Mouse (Mus musculus) forebrain, embryonic 10.5 days (tissue): ENCODE results near the gene Tgfbr3l. TPM values are rescaled to one million over a fixed set of nuclear protein-coding genes. Genes with fewer than 3 reads are reported as not detected.
"Not testable (repeated sequence)": the region's sequence is repeated elsewhere in the genome, so short reads cannot be mapped to it uniquely, and the experiment has no call there.

Experiments used
- DNase-seq: peaks from one replicate; pipeline ENCODE4 v3.0.0-alpha.2; 2017; ENCODE audit warnings: low spot score; ENCODE audit errors: extremely low spot score
- H3K27ac ChIP-seq: fragments of 300-500 bp; sonication (generic); 2 replicates; pipeline ENCODE4 v1.5.1; 2016; ENCODE audit warnings: mild to moderate bottlenecking
- H3K27me3 ChIP-seq: fragments of 300-500 bp; sonication (generic); 2 replicates; pipeline ENCODE4 v1.6.1; 2016; ENCODE audit warnings: mild to moderate bottlenecking; ENCODE audit not compliant: poor library complexity, severe bottlenecking
- H3K36me3 ChIP-seq: fragments of 300-500 bp; sonication (generic); replicated peaks from 2 replicates; pipeline ENCODE4 v1.6.1; 2016; ENCODE audit warnings: mild to moderate bottlenecking, moderate library complexity
- H3K4me1 ChIP-seq: fragments of 300-500 bp; sonication (generic); 2 replicates; pipeline ENCODE4 v1.6.1; 2016
- H3K4me3 ChIP-seq: fragments of 300-500 bp; sonication (generic); 2 replicates; pipeline ENCODE4 v1.5.1; 2016; ENCODE audit warnings: mild to moderate bottlenecking, moderate library complexity
- H3K9me3 ChIP-seq: fragments of 300-500 bp; sonication (generic); 2 replicates; pipeline ENCODE4 v1.6.1; 2016; ENCODE audit warnings: mild to moderate bottlenecking, moderate library complexity
- WGBS: fragments of 180-500 bp; shearing (Covaris S2); methylation state at CpG from one replicate; pipeline ENCODE4 v1.1.7; 2016; 5-methylcytosine and 5-hydroxymethylcytosine counted together
- polyA plus RNA-seq: library from polyadenylated mRNA; unstranded; fragments of >200 nt; fragmentation: Nextera tagmentation; extraction: Ambion mirVana; gene quantifications from 2 replicates; pipeline ENCODE4 v1.2.1, GENCODE M21; 2016

Tgfbr3l gene
- polyA plus RNA-seq, 1 experiment from 2014 or later: 4.1 TPM

DNA sequence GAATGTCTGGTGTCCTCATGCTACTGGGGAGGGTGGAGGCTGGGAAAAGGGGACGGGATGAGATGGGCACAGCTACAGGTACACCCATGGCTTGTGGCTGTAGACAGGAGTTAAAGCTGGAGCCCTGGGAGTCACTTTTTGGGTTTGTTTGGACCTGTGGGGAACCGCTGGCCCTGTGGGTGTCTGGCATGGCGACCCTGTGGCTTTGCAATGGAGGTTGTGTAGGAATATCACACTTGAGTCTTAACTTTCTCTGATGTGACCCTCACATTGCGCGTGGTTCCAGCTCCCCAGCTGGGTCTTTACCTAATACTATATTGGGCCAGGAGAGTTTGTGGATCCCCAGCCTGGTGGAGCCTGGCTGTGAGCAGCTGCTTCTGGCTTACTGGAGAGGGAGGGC, 3.0 kb upstream of the Tgfbr3l start:
- peaks cover 2% of the 10 kb centered on the region; the same call in 1 of the 2 replicates for H3K9me3 ChIP-seq
- DNase-seq: no peak
- peaks cover 87% of the 10 kb centered on the region for H3K36me3 ChIP-seq
- H3K27me3 ChIP-seq: peaks cover 25% of the 10 kb centered on the region
- 92% methylated on average over 5 of the region's 5 CpGs for WGBS
- H3K4me3 ChIP-seq: no peak overlapping the region
- H3K27ac ChIP-seq: no peak overlapping the region
- H3K4me1 ChIP-seq: peaks cover 25% of the 10 kb centered on the region

DNA sequence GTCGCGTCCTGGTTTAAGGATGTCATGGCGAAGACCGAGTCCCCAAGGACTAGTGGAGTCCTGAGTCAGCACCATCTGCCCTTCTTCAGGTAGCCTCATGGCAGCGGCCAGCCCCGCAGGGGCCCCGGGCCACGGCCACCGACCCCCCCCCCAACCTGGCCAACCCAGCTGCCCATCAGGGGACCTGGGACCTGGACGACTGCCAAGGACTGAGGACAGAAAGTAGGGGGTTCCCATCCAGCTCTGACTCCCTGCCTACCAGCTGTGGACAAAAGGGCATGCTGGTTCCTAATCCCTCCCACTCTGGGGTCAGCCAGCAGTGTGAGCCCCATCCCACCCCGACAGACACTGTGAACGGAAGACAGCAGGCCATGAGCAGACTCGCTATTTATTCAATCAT, 2.3 kb upstream of the Tgfbr3l start:
- 89% methylated on average over 13 of the region's 13 CpGs for WGBS
- H3K27ac ChIP-seq: no peak overlapping the region
- peaks cover 84% of the 10 kb centered on the region for H3K36me3 ChIP-seq
- peaks cover 2% of the 10 kb centered on the region; the same call in 1 of the 2 replicates for H3K9me3 ChIP-seq
- peaks cover 30% of the 10 kb centered on the region for H3K27me3 ChIP-seq
- no peak overlapping the region for H3K4me3 ChIP-seq
- no peak for DNase-seq
- peaks cover 26% of the 10 kb centered on the region for H3K4me1 ChIP-seq

DNA sequence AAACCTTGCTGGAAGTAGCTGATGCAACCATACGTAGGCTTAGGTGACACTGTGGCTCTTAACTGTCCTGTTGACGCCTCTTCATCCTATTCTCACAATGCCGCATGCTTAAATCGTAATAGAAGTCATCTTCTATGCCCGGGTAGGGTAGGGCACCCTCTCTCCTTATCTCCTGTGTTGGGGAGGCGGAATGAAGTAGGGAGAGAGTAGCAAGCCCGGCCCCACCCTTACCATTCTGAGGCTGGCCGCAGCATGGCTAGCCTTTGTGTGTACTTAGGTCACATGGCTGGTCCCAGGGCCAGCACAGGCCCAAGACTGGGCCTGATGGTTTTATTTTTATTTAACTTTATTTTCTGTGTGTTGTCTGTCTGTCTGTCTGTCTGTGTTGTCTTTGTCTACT, 773 bp upstream of the Tgfbr3l start:
- no peak for DNase-seq
- Histone ChIP-seq H3K4me3 (no peak overlapping the region), H3K27me3 (peaks cover 30% of the 10 kb centered on the region), H3K36me3 (peaks cover 69% of the 10 kb centered on the region), H3K9me3 (peaks cover 2% of the 10 kb centered on the region; the same call in 1 of the 2 replicates), H3K27ac (no peak overlapping the region), H3K4me1 (peaks cover 31% of the 10 kb centered on the region)
- 94% methylated on average over 8 of the region's 8 CpGs for WGBS

DNA sequence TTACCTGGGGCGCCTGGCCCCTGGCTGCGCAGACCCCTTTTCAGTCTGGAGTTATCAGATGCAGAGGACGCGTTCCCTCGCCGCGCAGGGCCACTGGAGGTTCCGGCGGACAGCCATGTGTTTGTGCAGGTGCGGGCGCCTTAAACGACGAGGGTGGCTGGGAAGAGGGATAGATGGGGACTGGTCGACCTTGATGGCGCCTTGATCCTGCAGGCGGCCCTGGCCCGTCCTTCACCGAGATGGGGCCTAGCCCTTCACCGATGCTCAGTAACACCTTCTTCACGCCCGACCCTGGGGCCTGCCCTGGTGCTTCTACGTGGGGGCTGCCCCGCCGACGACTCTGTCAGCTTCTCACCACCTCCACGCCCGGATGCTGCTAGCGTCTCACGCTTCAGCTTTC, 1.2 kb downstream of the Tgfbr3l start:
- Histone ChIP-seq H3K9me3 (0 out of 2 replicates have a peak, but pooled peaks cover 2% of the 10 kb centered on the region), H3K36me3 (peaks cover 51% of the 10 kb centered on the region), H3K4me3 (peak overlapping the region; percentile 6; the same call in 1 of the 2 replicates), H3K4me1 (peaks cover 43% of the 10 kb centered on the region), H3K27me3 (peaks cover 30% of the 10 kb centered on the region), H3K27ac (0 out of 2 replicates have a peak overlapping the region, but pooled peaks have one; percentile 60)
- no peak for DNase-seq
- WGBS: 13% methylated on average over 29 of the region's 29 CpGs

GRCm38 (mm10) chr8:4250306-4250970, 2.4 kb downstream of the Tgfbr3l start:
- peaks cover 46% of the 10 kb centered on the region for H3K4me1 ChIP-seq
- peaks cover 51% of the 10 kb centered on the region for H3K36me3 ChIP-seq
- 31% methylated on average over 26 of the region's 26 CpGs for WGBS
- H3K27me3 ChIP-seq: peaks cover 30% of the 10 kb centered on the region
- H3K27ac ChIP-seq: no peak overlapping the region
- no peak overlapping the region; the same call in 1 of the 2 replicates for H3K4me3 ChIP-seq
- H3K9me3 ChIP-seq: 0 out of 2 replicates have a peak, but pooled peaks cover 2% of the 10 kb centered on the region
- peak; percentile 81 for DNase-seq

- Histone ChIP-seq H3K9me3 (0 out of 2 replicates have a peak, but pooled peaks cover 2% of the 10 kb centered on the region), H3K27ac (peak overlapping the region; percentile 96), H3K4me3 (peak overlapping the region; percentile 87), H3K36me3 (peaks cover 51% of the 10 kb centered on the region), H3K27me3 (peaks cover 30% of the 10 kb centered on the region), H3K4me1 (peaks cover 55% of the 10 kb centered on the region)
- no peak for DNase-seq
- 49% methylated on average over 8 of the region's 8 CpGs for WGBS
Measured at GRCm38 (mm10) chr8:4252116-4252760, 4.2 kb downstream of the Tgfbr3l start.

DNA sequence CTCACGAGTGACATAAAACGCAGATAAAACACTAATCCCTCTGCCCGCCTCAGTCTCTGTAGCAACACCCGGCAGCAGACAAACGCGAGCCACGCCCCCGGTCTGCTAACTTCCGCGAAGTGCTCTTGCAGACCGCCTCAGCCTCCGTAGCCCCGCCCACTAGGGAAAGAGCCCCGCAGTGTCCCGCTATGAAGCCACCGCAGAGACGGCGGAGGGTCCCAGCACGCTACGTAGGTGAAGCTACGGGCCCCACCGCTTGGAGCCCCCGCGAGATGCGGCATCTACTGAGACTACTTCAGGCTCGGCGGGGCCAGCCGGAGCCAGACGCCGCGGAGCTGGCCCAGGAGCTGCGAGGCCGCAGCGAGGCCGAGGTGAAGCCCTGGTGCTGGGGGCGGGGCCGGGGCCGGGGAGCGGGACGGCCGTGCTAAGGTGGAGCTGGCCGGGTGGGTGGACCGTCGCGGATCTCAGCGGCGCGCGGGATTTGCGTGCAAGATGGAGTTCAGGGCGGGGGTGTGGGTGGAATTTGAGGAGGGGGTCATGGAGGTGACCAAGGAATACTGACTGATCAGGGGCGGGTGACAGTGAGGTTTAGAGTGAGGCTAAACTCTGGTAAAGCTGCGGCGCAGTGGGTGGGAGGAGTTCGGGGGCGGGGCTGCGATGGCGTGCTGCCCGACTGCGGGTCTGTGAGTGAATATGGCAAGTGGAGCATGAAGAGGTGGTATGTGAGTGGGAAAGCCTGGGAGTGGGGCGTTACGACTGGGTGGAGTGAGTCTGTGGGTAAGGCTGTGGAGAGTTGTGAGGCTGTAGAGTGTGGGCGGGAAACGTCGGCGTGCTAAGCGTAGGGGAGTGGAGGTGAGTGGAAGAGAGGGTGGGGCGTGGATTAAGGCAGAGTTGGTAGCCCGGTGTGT, 5.2 kb downstream of the Tgfbr3l start, which contains the start of gene Snapc2:
Gene Snapc2, plus strand, starts transcription at position 147 of the 908 bp plus-strand sequence.
- H3K4me1 ChIP-seq: peaks cover 62% of the 10 kb centered on the region
- H3K9me3 ChIP-seq: 0 out of 2 replicates have a peak, but pooled peaks cover 2% of the 10 kb centered on the region
- H3K4me3 ChIP-seq: peak within 1 kb of the TSS; percentile 87
- H3K36me3 ChIP-seq: peaks cover 48% of the 10 kb centered on the region
- DNase-seq: peak; percentile 96
- 1% methylated on average over 69 of the region's 69 CpGs for WGBS
- peak within 1 kb of the TSS; percentile 96 for H3K27ac ChIP-seq
- H3K27me3 ChIP-seq: peaks cover 23% of the 10 kb centered on the region

DNA sequence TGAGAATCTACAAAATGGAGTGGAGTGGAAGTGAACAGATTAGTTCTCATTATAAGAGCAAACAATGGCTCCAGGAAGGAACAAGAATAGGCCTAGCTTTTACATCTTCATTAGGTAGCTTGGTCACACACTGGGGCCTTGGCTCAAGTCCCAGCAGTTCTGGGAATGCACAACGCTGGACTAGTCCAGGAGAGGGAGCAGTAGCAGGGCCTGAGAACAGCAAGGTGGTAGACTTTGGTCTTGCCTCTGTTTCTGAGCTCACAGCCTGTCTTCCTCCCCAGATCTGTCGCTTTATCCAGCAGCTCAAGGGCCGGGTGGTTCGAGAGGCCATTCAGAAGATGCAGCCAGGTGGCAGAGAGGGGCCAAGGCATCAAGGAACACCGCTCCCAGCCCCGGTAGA, 6.0 kb downstream of the Tgfbr3l start:
- Histone ChIP-seq H3K36me3 (peaks cover 46% of the 10 kb centered on the region), H3K4me1 (peaks cover 60% of the 10 kb centered on the region), H3K27ac (peak overlapping the region; percentile 96; the same call in 1 of the 2 replicates), H3K4me3 (peak overlapping the region; percentile 87), H3K9me3 (0 out of 2 replicates have a peak, but pooled peaks cover 1% of the 10 kb centered on the region), H3K27me3 (peaks cover 15% of the 10 kb centered on the region)
- 70% methylated on average over 6 of the region's 6 CpGs for WGBS
- DNase-seq: no peak

GRCm38 (mm10) chr8:4255471-4255870, 7.5 kb downstream of the Tgfbr3l start:
- not testable (repeated sequence) for H3K4me3 ChIP-seq, H3K27ac ChIP-seq, H3K27me3 ChIP-seq, DNase-seq, H3K9me3 ChIP-seq
- H3K4me1 ChIP-seq: peaks cover 59% of the 10 kb centered on the region
- WGBS: 86% methylated on average over 7 of the region's 7 CpGs
- H3K36me3 ChIP-seq: peaks cover 50% of the 10 kb centered on the region

GRCm38 (mm10) chr8:4256911-4257310, 8.9 kb downstream of the Tgfbr3l start:
- Histone ChIP-seq H3K27me3 (no peaks in the 10 kb centered on the region), H3K27ac (no peak overlapping the region), H3K9me3 (no peaks in the 10 kb centered on the region), H3K4me1 (peaks cover 55% of the 10 kb centered on the region), H3K36me3 (peaks cover 64% of the 10 kb centered on the region), H3K4me3 (0 out of 2 replicates have a peak overlapping the region, but pooled peaks have one; percentile 93)
- no peak for DNase-seq
- 77% methylated on average over 4 of the region's 4 CpGs for WGBS

GRCm38 (mm10) chr8:4257350-4257749, 9.3 kb downstream of the Tgfbr3l start:
- Histone ChIP-seq H3K36me3 (peaks cover 69% of the 10 kb centered on the region), H3K27me3 (no peaks in the 10 kb centered on the region), H3K4me1 (peaks cover 51% of the 10 kb centered on the region), H3K27ac (peak overlapping the region; percentile 98), H3K4me3 (peak overlapping the region; percentile 93), H3K9me3 (no peaks in the 10 kb centered on the region)
- DNase-seq: no peak
- 87% methylated on average over 4 of the region's 4 CpGs for WGBS

DNA sequence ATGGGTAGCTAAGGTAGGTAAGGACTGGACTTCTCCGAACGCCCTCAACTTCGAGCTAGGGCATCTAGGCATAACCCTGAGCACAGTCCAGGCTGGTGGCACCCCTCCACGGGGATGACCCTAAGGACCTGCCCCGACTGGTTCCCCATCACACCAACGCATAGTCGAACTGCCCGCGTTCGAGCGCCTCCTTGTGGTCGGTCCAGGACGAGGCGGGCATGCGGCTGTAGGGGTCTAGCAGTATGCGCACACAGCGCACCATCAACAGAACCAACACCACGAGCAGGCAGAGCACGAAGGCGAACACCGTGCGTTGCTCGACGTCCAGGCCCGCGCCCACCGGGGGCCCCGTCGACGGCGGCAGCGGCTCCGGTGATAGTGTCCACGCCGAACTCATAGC, 10.2 kb downstream of the Tgfbr3l start:
- Histone ChIP-seq H3K4me1 (peaks cover 48% of the 10 kb centered on the region), H3K9me3 (no peaks in the 10 kb centered on the region), H3K36me3 (peaks cover 77% of the 10 kb centered on the region), H3K4me3 (peak overlapping the region; percentile 93), H3K27ac (peak overlapping the region; percentile 98), H3K27me3 (no peaks in the 10 kb centered on the region)
- DNase-seq: peak; percentile 90
- WGBS: 2% methylated on average over 35 of the region's 35 CpGs
